Mouse (Mus musculus) hindbrain, postnatal 0 days (tissue): Measurements from ENCODE around the gene Mettl6. TPM values are rescaled to one million over a fixed set of nuclear protein-coding genes. Genes with fewer than 3 reads are reported as not detected.

Experiments used
- ATAC-seq: fragments of 200-750 bp; cut with Nextera tagmentation; 2 replicates; pipeline ENCODE4 v1.8.0; 2017; ENCODE audit warnings: mild to moderate bottlenecking, moderate TSS enrichment, moderate library complexity
- DNase-seq: peaks from one replicate; pipeline ENCODE4 v3.0.0-alpha.2; 2015; ENCODE audit warnings: low spot score
- H3K27ac ChIP-seq: fragments of 300-500 bp; sonication (generic); 2 replicates; pipeline ENCODE4 v1.5.1; 2014; ENCODE audit warnings: mild to moderate bottlenecking
- H3K27me3 ChIP-seq: fragments of 300-500 bp; sonication (generic); 2 replicates; pipeline ENCODE4 v1.6.1; 2014; ENCODE audit warnings: low read length, mixed read lengths; ENCODE audit not compliant: insufficient read depth
- H3K36me3 ChIP-seq: fragments of 300-500 bp; sonication (generic); 2 replicates; pipeline ENCODE4 v1.6.1; 2014; ENCODE audit warnings: low read length, mixed read lengths; ENCODE audit not compliant: insufficient read depth
- H3K4me1 ChIP-seq: fragments of 300-500 bp; sonication (generic); 2 replicates; pipeline ENCODE4 v1.6.1; 2014; ENCODE audit warnings: antibody characterized with exemption, low read length, mixed read lengths; ENCODE audit not compliant: insufficient read depth
- H3K4me2 ChIP-seq: fragments of 300-500 bp; sonication (generic); 2 replicates; pipeline ENCODE4 v1.6.1; 2014; ENCODE audit warnings: low read depth, mild to moderate bottlenecking, low read length, moderate library complexity, mixed read lengths
- H3K4me3 ChIP-seq: fragments of 300-500 bp; sonication (generic); 2 replicates; pipeline ENCODE4 v1.5.1; 2014; ENCODE audit warnings: low read length
- H3K9ac ChIP-seq: fragments of 300-500 bp; sonication (generic); replicated peaks from 2 replicates; pipeline ENCODE4 v1.6.1; 2014; ENCODE audit warnings: mild to moderate bottlenecking, low read length, moderate library complexity, mixed read lengths
- H3K9me3 ChIP-seq: fragments of 300-500 bp; sonication (generic); 2 replicates; pipeline ENCODE4 v1.6.1; 2016; ENCODE audit warnings: low read length, mixed read lengths
- CTCF ChIP-seq: IDR thresholded peaks from 2 replicates; pipeline ENCODE4 v1.5.1; 2016; ENCODE audit warnings: antibody characterized with exemption, control low read depth, low read depth
- WGBS: fragments of 180-500 bp; shearing (Covaris S2); extraction: QIAGEN DNeasy Blood & Tissue Kit; methylation state at CpG from one replicate; pipeline ENCODE4 v1.1.7; 2014; 5-methylcytosine and 5-hydroxymethylcytosine counted together
- polyA plus RNA-seq: library from polyadenylated mRNA; unstranded; fragments of >200 nt; fragmentation: Nextera tagmentation; extraction: Ambion mirVana; gene quantifications from 2 replicates; pipeline ENCODE4 v1.2.1, GENCODE M21; 2015
- total RNA-seq: library from RNA; depleted of rRNA; stranded (reverse); fragments of >200 nt; gene quantifications from 2 replicates; pipeline ENCODE4 v1.2.3, GENCODE M21; 2014

The Mettl6 gene
- total and polyA plus RNA-seq, 2 experiments from 2014 or later: 14.8 to 32.7 TPM

DNA sequence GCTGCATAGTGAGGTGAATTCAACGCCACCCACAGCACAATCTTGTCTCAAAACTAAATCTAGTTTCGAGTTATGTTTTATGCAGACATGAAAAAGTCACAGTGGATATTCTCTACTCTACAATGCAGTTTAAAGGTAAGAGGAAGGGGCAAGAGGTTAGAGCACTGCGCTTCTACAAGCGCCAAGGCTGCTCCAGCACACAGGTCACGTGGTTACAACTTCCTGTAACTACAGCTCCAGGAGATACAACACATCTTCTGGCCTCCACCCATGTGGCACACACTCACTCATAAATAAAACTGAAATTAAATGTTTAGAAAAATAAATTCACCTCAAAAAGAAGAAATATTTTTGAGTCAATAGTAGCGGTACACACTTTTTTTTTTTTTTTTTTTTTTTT is 54.1 kb downstream of the Mettl6 start:
- Histone ChIP-seq H3K27me3 (no peaks in the 10 kb centered on the region), H3K4me2 (no peak overlapping the region), H3K36me3 (no peaks in the 10 kb centered on the region), H3K9me3 (no peaks in the 10 kb centered on the region), H3K27ac (no peak overlapping the region), H3K9ac (no peak overlapping the region), H3K4me1 (no peaks in the 10 kb centered on the region), H3K4me3 (no peak overlapping the region)
- DNase-seq (no peak), ATAC-seq (no peak)
- no peak for TF ChIP-seq CTCF
- 84% methylated on average over 6 of the region's 6 CpGs for WGBS

DNA sequence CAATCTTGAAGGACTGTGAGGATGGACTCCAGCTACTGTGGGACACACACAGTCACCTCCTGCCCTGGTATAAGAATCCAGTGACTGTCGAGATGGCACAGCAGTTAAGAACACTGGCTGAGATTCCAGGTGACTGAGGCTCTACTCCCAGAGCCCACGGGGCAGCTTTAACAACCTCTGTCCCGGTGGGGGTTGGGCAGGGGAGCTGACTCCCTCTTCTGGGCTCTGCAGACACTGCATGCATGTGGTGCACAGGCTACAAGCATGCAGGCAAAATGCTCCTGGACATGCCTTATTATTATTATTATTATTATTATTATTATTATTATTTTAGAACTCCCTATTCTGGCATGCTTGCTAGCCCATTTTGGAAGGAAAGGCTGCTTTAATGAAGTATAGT is 54.6 kb downstream of the Mettl6 start:
- Histone ChIP-seq H3K4me2 (no peak overlapping the region), H3K36me3 (no peaks in the 10 kb centered on the region), H3K4me1 (no peaks in the 10 kb centered on the region), H3K9ac (no peak overlapping the region), H3K4me3 (no peak overlapping the region), H3K9me3 (no peaks in the 10 kb centered on the region), H3K27ac (no peak overlapping the region), H3K27me3 (no peaks in the 10 kb centered on the region)
- no peak for ATAC-seq
- peak; percentile 29 for TF ChIP-seq CTCF
- 33% methylated on average over 3 of the region's 3 CpGs for WGBS
- no peak for DNase-seq

DNA sequence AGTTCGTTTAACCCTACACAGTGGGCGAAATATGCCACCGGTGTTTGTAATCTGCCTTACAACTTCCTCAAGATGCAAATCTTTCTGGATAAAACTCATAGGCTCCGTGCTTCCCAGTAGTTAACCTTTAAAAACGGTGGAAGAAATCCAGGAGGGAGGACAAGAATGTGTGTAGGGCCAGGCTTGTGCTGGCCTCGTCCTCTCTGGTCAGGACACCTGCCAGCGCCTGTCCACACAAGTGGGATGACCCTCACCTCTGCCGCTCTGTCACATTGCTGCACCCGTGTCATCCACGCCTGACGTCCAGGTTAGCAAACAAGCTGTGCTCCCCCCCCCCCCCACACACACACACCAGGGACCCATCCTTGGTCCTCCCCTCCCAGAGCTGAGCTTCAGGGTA is 55.6 kb downstream of the Mettl6 start:
- Histone ChIP-seq H3K27me3 (no peaks in the 10 kb centered on the region), H3K4me1 (no peaks in the 10 kb centered on the region), H3K9ac (no peak overlapping the region), H3K4me3 (no peak overlapping the region), H3K27ac (no peak overlapping the region), H3K9me3 (no peaks in the 10 kb centered on the region), H3K36me3 (no peaks in the 10 kb centered on the region), H3K4me2 (no peak overlapping the region)
- DNase-seq (no peak), ATAC-seq (no peak)
- TF ChIP-seq CTCF: no peak
- WGBS: 82% methylated on average over 11 of the region's 11 CpGs

DNA sequence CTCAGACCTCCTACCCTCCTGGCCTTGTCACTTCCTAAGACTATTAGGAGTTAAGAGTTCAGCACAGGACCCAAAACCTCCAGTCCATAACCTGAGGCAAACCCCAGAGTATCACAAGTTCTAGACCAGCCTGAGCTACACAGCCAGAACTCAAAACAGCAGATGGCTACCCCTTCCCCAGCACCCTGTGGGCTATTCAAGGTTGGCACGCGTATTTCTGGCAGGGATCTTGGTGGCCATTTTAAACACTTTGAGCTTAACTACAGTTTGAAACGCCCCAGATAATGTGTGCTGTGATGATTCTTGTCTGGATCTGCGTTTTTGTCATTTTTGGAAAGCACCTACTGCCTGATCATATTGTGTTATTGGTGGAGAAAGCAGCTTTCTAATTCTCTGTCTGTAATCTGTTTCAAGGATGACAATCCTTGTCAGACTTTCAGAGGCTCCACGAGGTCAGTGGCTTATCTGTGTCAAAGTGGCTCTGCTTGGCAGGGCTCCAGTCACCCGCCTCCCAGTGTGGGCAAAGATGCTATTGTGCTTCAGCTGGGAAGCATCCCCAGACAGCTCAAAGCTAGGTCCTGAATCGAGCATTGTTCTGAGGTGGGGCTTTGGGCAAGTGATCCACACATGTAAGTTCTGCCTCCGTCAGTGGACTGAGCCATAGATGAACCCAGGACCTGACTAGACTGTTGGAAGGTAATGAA is 56.9 kb downstream of the Mettl6 start:
- H3K4me1 ChIP-seq: peaks cover 5% of the 10 kb centered on the region; the same call in 1 of the 2 replicates
- 61% methylated on average over 8 of the region's 8 CpGs for WGBS
- H3K4me3 ChIP-seq: no peak overlapping the region
- no peak for TF ChIP-seq CTCF
- ATAC-seq: no peak
- H3K4me2 ChIP-seq: no peak overlapping the region
- no peaks in the 10 kb centered on the region for H3K27me3 ChIP-seq
- H3K27ac ChIP-seq: no peak overlapping the region
- no peak overlapping the region for H3K9ac ChIP-seq
- no peak for DNase-seq
- H3K36me3 ChIP-seq: no peaks in the 10 kb centered on the region
- H3K9me3 ChIP-seq: no peaks in the 10 kb centered on the region

DNA sequence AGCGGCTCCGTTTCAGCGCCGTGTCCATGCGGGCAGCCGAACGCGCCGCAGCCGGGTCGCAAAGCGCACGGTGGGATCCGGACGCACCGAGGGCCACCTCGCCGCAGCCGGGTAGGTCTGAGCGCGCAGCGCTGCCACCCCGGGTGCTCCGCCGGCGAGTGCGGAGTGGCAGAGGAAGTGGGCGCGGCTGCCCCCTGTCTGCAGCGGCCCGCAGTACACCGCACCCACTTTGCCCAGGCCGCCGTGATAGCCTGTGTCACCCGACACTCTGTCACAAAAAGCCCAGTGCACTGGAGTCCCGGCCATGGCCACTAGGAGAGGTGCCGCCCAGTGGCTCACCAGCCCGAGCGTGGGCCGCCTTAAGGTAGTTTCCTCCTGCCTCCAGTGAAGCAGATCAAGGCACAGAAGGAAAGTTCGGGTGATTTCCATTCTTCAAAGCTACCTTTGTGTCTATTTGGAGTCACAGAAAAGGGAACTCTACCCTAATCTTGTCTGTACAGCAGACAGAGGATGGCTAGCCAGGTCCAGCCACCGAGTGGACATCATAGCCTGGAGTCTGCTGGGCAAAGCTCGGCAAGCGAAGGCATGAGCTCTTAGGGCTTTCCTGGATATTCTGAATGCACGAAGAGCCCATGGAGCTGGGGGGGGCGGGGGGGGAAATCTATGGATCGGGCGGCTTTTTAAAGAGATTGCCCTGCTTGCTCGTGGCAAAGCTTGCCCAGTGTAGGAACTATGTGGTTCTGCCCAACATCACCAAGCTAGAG is 58.7 kb downstream of the Mettl6 start, which contains the start of gene Sh3bp5:
TSS of gene Sh3bp5 (minus strand) at position 149 of the 764 bp plus-strand sequence.
- ATAC-seq: peak; percentile 97
- peak; percentile 89 for TF ChIP-seq CTCF

DNA sequence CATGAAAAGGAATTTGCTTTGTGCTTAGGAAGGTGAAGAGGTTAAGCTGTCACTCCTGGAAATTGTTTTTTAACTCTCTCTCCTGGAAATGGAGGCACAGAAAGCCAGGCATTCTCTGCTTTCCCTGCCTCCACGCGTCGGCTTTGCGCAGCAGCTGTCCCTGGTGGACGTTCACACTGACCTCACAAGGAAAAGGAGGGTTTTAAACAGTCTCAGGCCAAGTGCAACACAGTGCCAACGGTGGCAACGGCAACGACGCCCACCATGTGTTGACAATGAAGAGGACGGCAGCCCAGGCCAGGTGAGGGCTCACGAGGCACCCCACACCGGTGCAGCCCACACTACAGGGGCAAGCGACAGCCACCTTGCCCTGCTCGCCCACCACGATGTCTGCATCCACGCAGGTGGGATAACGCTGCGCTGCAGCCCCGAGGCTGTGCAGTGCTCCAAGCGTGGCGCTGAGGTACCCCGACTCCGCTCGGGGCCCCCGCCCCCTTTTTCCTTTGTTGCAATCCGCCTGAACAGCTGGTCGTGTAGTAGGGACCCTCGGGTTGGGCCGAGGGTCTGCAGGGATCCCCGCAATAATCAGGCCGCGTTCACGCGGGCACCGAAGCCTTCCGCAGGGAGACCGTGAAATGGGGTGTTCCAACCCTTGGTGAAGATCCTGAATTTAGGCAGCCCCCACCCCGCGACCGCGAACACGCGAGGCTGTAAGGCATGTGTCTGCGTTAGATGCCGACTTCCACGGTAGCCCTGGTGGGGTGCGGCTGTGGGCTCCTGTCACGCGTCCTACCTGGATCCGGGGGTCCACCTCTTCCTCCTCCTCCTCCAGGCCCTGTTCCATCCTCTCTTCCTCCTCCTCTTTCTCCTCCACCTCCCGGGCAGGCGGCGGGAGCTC is 59.6 kb downstream of the Mettl6 start:
- ATAC-seq (peak; percentile 70), DNase-seq (peak; percentile 72)
- peak; percentile 53 for TF ChIP-seq CTCF
- Histone ChIP-seq H3K9ac (peak overlapping the region; percentile 93), H3K4me2 (peak overlapping the region; percentile 90), H3K27me3 (no peaks in the 10 kb centered on the region), H3K9me3 (no peaks in the 10 kb centered on the region), H3K4me3 (peak overlapping the region; percentile 92), H3K27ac (peak overlapping the region; percentile 95), H3K36me3 (no peaks in the 10 kb centered on the region), H3K4me1 (peaks cover 5% of the 10 kb centered on the region; the same call in 1 of the 2 replicates)
- under 1% methylated on average over 52 of the region's 53 CpGs for WGBS

More for the DNA sequence above, 58.7 kb downstream of the Mettl6 start, which contains the start of gene Sh3bp5:
- Histone ChIP-seq H3K4me2 (peak within 1 kb of the TSS; percentile 90), H3K9ac (peak within 1 kb of the TSS; percentile 93), H3K27ac (peak within 1 kb of the TSS; percentile 95), H3K9me3 (no peaks in the 10 kb centered on the region), H3K4me1 (peaks cover 5% of the 10 kb centered on the region; the same call in 1 of the 2 replicates), H3K36me3 (no peaks in the 10 kb centered on the region), H3K27me3 (no peaks in the 10 kb centered on the region), H3K4me3 (peak within 1 kb of the TSS; percentile 92)
- DNase-seq: peak; percentile 93
- 8% methylated on average over 49 of the region's 49 CpGs for whole genome bisulfite sequencing
